Mouse (Mus musculus): ENCODE measurements around the gene Csrnp3. TPM values are rescaled to one million over a fixed set of nuclear protein-coding genes. Genes with fewer than 3 reads are reported as not detected.
A peak's percentile ranks its signal among the peaks of the same experiment; 100 is the strongest.

The Csrnp3 gene
- polyA plus RNA-seq, 1 experiment = 1.1 TPM

GRCm38 (mm10) chr2:66034907-66035679 lies 189.5 kb downstream of the Csrnp3 start:
- H3K27me3 ChIP-seq (replicated peaks; ENCODE audit: control insufficient read depth, insufficient read depth, low read length) = no peaks in the 10 kb centered on the region
- no peak overlapping the region for H3K27ac ChIP-seq (ENCODE audit: insufficient read depth, low read depth, low read length)
- H3K36me3 ChIP-seq (ENCODE audit: control insufficient read depth, insufficient read depth, low read length) = no peaks in the 10 kb centered on the region
- no peak for DNase-seq
- WGBS = 65% methylated on average over 9 of the region's 9 CpGs
- no peaks in the 10 kb centered on the region for H3K4me1 ChIP-seq (ENCODE audit: control insufficient read depth, insufficient read depth, low read length)
- H3K4me3 ChIP-seq (ENCODE audit: insufficient read depth, low read depth, low read length) = no peak overlapping the region
- no peak for TF ChIP-seq POLR2A (IDR thresholded peaks at IDR 0.05; ENCODE audit: low read depth, low read length)
- TF ChIP-seq CTCF (conservative IDR thresholded peaks at IDR 0.05; ENCODE audit: insufficient read depth, insufficient read length, low read depth, low read length) = no peak

GRCm38 (mm10) chr2:66040611-66041010 lies 195.0 kb downstream of the Csrnp3 start:
- Histone ChIP-seq H3K27ac (ENCODE audit: insufficient read depth, low read depth, low read length) (no peak overlapping the region), H3K36me3 (ENCODE audit: control insufficient read depth, insufficient read depth, low read length) (no peaks in the 10 kb centered on the region), H3K4me1 (ENCODE audit: control insufficient read depth, insufficient read depth, low read length) (no peaks in the 10 kb centered on the region), H3K4me3 (ENCODE audit: insufficient read depth, low read depth, low read length) (no peak overlapping the region), H3K27me3 (replicated peaks; ENCODE audit: control insufficient read depth, insufficient read depth, low read length) (no peaks in the 10 kb centered on the region)
- TF ChIP-seq CTCF (conservative IDR thresholded peaks at IDR 0.05; ENCODE audit: insufficient read depth, insufficient read length, low read depth, low read length) (no peak), POLR2A (IDR thresholded peaks at IDR 0.05; ENCODE audit: low read depth, low read length) (no peak)
- DNase-seq = no peak

- WGBS = 70% methylated on average over 21 of the region's 21 CpGs
- Histone ChIP-seq H3K27ac (ENCODE audit: insufficient read depth, low read depth, low read length) (no peak overlapping the region), H3K27me3 (replicated peaks; ENCODE audit: control insufficient read depth, insufficient read depth, low read length) (no peaks in the 10 kb centered on the region), H3K4me1 (ENCODE audit: control insufficient read depth, insufficient read depth, low read length) (no peaks in the 10 kb centered on the region), H3K36me3 (ENCODE audit: control insufficient read depth, insufficient read depth, low read length) (no peaks in the 10 kb centered on the region), H3K4me3 (ENCODE audit: insufficient read depth, low read depth, low read length) (no peak overlapping the region)
- DNase-seq = no peak
- TF ChIP-seq CTCF (conservative IDR thresholded peaks at IDR 0.05; ENCODE audit: insufficient read depth, insufficient read length, low read depth, low read length) = no peak
- no peak for TF ChIP-seq POLR2A (IDR thresholded peaks at IDR 0.05; ENCODE audit: low read depth, low read length)
Observed at GRCm38 (mm10) chr2:66041203-66041916, 195.8 kb downstream of the Csrnp3 start.

GRCm38 (mm10) chr2:66041917-66042419 lies 196.4 kb downstream of the Csrnp3 start:
- no peaks in the 10 kb centered on the region for H3K4me1 ChIP-seq (ENCODE audit: control insufficient read depth, insufficient read depth, low read length)
- no peaks in the 10 kb centered on the region for H3K36me3 ChIP-seq (ENCODE audit: control insufficient read depth, insufficient read depth, low read length)
- H3K4me3 ChIP-seq (ENCODE audit: insufficient read depth, low read depth, low read length) = no peak overlapping the region
- DNase-seq = peak; percentile 63
- TF ChIP-seq CTCF (conservative IDR thresholded peaks at IDR 0.05; ENCODE audit: insufficient read depth, insufficient read length, low read depth, low read length) (peak; percentile 47; the same call in 1 of the 2 replicates), POLR2A (IDR thresholded peaks at IDR 0.05; ENCODE audit: low read depth, low read length) (no peak)
- no peaks in the 10 kb centered on the region for H3K27me3 ChIP-seq (replicated peaks; ENCODE audit: control insufficient read depth, insufficient read depth, low read length)
- H3K27ac ChIP-seq (ENCODE audit: insufficient read depth, low read depth, low read length) = no peak overlapping the region
- WGBS = 51% methylated on average over 9 of the region's 9 CpGs

GRCm38 (mm10) chr2:66043441-66044404 lies 198.2 kb downstream of the Csrnp3 start:
- no peak for DNase-seq
- H3K27ac ChIP-seq (ENCODE audit: insufficient read depth, low read depth, low read length) = no peak overlapping the region
- WGBS = 69% methylated on average over 17 of the region's 17 CpGs

GRCm38 (mm10) chr2:66044405-66045089 lies 199.0 kb downstream of the Csrnp3 start:
- H3K27ac ChIP-seq (ENCODE audit: insufficient read depth, low read depth, low read length) = no peak overlapping the region
- TF ChIP-seq CTCF (conservative IDR thresholded peaks at IDR 0.05; ENCODE audit: insufficient read depth, insufficient read length, low read depth, low read length) (no peak), POLR2A (IDR thresholded peaks at IDR 0.05; ENCODE audit: low read depth, low read length) (no peak)
- H3K36me3 ChIP-seq (ENCODE audit: control insufficient read depth, insufficient read depth, low read length) = no peaks in the 10 kb centered on the region
- DNase-seq = no peak
- no peak overlapping the region for H3K4me3 ChIP-seq (ENCODE audit: insufficient read depth, low read depth, low read length)
- 89% methylated on average over 12 of the region's 12 CpGs for WGBS
- no peaks in the 10 kb centered on the region for H3K4me1 ChIP-seq (ENCODE audit: control insufficient read depth, insufficient read depth, low read length)
- no peaks in the 10 kb centered on the region for H3K27me3 ChIP-seq (replicated peaks; ENCODE audit: control insufficient read depth, insufficient read depth, low read length)

More at GRCm38 (mm10) chr2:66043441-66044404, 198.2 kb downstream of the Csrnp3 start:
- H3K36me3 ChIP-seq (ENCODE audit: control insufficient read depth, insufficient read depth, low read length) = no peaks in the 10 kb centered on the region
- H3K4me1 ChIP-seq (ENCODE audit: control insufficient read depth, insufficient read depth, low read length) = no peaks in the 10 kb centered on the region
- no peak overlapping the region for H3K4me3 ChIP-seq (ENCODE audit: insufficient read depth, low read depth, low read length)
- TF ChIP-seq CTCF (conservative IDR thresholded peaks at IDR 0.05; ENCODE audit: insufficient read depth, insufficient read length, low read depth, low read length) (no peak), POLR2A (IDR thresholded peaks at IDR 0.05; ENCODE audit: low read depth, low read length) (no peak)
- H3K27me3 ChIP-seq (replicated peaks; ENCODE audit: control insufficient read depth, insufficient read depth, low read length) = no peaks in the 10 kb centered on the region
